Mouse (Mus musculus) cerebellum, adult 2 months (tissue): ENCODE data around the gene Ksr1. TPM values are rescaled to one million over a fixed set of nuclear protein-coding genes. Genes with fewer than 3 reads are reported as not detected.
"Not testable (repeated sequence)": the region's sequence is repeated elsewhere in the genome, so short reads cannot be mapped to it uniquely, and the experiment has no call there.

ENCODE experiments used
- DNase-seq, 2 experiments: peaks; one replicate each; pipeline ENCODE4 v3.0.0; 2021
- H3K27ac ChIP-seq: fragments of 200-500 bp; 2 replicates; pipeline ENCODE4 v1.5.1; 2012; ENCODE audit warnings: low read length, control low read depth, inconsistent platforms; ENCODE audit not compliant: insufficient read depth
- H3K27me3 ChIP-seq: fragments of 200-500 bp; 2 replicates; pipeline ENCODE4 v1.6.1; 2012; ENCODE audit warnings: inconsistent platforms, mild to moderate bottlenecking, low read length, moderate library complexity; ENCODE audit not compliant: control insufficient read depth, insufficient read depth
- H3K4me1 ChIP-seq: fragments of 200-500 bp; 2 replicates; pipeline ENCODE4 v1.6.1; 2011; ENCODE audit warnings: low read length; ENCODE audit not compliant: control insufficient read depth, insufficient read depth
- H3K4me3 ChIP-seq: fragments of 200-500 bp; replicated peaks from 2 replicates; pipeline ENCODE3; 2011; ENCODE audit warnings: mild to moderate bottlenecking, low read depth, low read length, control low read depth; ENCODE audit not compliant: insufficient read depth
- CTCF ChIP-seq: fragments of 200-500 bp; IDR thresholded peaks from 2 replicates; pipeline ENCODE4 v1.5.1; 2011; ENCODE audit warnings: low read depth, mild to moderate bottlenecking, control low read depth, low read length, moderate library complexity, borderline replicate concordance; ENCODE audit not compliant: insufficient read depth
- POLR2A ChIP-seq: fragments of 200-500 bp; IDR thresholded peaks from 2 replicates; pipeline ENCODE4 v1.6.1; 2011; ENCODE audit warnings: low read length, control low read depth, borderline replicate concordance; ENCODE audit not compliant: insufficient read depth
- WGBS: fragments of 180-500 bp; shearing (Covaris S2); methylation state at CpG from one replicate; pipeline ENCODE4 v1.1.7; 2018; 5-methylcytosine and 5-hydroxymethylcytosine counted together
- polyA plus RNA-seq: library from polyadenylated mRNA; depleted of rRNA; stranded (reverse); fragments of >200 nt; gene quantifications from 2 replicates; pipeline ENCODE4 v1.2.3, GENCODE M21; 2012

The Ksr1 gene
- polyA plus RNA-seq, 1 experiment: 23.2 TPM

DNA sequence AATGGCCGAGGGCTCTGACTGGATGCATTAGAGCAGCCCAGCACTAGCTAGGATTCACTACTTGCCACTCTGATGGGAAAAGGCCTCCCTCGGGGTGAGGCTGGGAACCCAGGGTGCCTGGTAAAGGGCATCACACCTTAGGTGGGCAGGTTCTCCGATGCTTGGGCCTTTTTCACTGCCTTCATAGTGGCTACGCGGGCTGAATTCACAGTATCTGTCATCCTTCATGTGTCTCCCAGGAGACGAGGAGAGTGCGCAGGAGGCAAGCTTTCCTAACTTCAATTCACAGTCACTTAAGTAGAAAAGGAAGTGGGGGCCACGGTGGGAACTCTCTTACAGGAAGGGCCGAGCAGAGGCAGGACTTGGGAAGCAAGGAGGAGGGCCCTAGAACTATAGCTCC is 132.4 kb downstream of the Ksr1 start:
- H3K27me3 ChIP-seq: no peaks in the 10 kb centered on the region
- H3K4me1 ChIP-seq: no peaks in the 10 kb centered on the region; the same call in 1 of the 2 replicates
- 71% methylated on average over 9 of the region's 9 CpGs for WGBS
- no peak for DNase-seq
- H3K27ac ChIP-seq: no peak overlapping the region
- TF ChIP-seq POLR2A (no peak), CTCF (no peak)
- H3K4me3 ChIP-seq: no peak overlapping the region

DNA sequence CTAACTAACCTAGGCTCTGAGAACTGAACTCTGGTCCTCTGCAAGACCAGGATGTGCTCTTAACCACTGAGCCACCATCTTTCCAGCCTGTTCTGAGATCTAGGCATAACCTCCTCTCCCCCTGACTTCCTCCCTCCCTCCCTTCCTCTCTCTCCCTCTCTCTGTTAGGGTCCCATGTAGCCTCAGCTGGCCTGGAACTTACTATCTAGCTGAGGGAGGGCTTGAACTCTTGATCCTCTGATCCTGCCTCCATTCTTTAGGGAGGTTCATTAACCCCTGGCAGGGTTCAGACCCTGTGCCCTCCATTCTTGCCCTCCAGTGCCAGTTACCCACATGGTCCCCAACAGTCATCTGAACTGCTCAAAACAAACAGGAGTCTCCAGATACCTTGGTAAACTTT is 133.2 kb downstream of the Ksr1 start:
- DNase-seq: no peak
- Histone ChIP-seq H3K4me1 (no peaks in the 10 kb centered on the region; the same call in 1 of the 2 replicates), H3K4me3 (no peak overlapping the region), H3K27me3 (no peaks in the 10 kb centered on the region), H3K27ac (no peak overlapping the region)
- no peak for TF ChIP-seq POLR2A
- TF ChIP-seq CTCF: no peak

DNA sequence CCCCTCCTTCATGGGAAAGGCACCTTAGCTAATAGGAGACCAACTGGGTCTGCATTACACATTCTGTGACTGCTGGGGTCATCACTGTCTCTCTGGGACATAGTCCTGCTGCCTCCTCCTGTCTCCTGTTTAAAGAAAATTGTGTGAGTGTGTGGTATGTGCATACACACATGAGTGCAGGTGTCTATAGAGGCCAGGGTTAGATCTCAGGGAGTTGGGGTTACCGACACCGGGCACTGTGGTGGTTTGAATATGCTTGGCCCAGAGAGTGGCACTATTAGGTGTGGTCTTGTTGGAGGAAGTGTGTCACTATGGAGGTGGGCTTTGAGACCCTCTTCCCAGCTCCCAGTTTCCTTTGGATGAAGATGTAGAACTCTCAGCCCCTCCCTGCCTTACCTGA is 133.7 kb downstream of the Ksr1 start:
- 98% methylated on average over 2 of the region's 2 CpGs for WGBS
- DNase-seq: no peak
- no peak overlapping the region for H3K27ac ChIP-seq
- no peaks in the 10 kb centered on the region for H3K27me3 ChIP-seq
- no peaks in the 10 kb centered on the region; the same call in 1 of the 2 replicates for H3K4me1 ChIP-seq
- H3K4me3 ChIP-seq: no peak overlapping the region
- TF ChIP-seq CTCF: no peak
- no peak for TF ChIP-seq POLR2A

DNA sequence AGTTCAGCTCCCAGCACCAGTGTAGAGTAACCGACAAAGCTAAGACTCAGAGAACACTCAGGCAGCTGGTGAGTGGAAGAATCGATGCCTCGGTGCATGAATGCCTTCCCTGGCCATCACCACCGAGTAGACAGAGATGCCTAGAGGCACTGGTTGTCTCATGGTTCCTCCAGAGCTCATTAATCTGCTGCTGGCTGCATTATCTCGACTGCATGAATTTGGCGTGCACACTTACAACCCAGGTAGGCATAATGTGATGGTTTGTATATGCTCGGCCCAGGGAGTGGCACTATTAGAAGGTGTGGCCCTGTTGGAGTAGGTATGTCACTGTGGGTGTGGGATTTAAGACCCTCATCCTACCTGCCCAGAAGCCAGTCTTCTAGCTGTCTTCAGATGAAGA is 137.3 kb downstream of the Ksr1 start:
- Histone ChIP-seq H3K4me1 (no peaks in the 10 kb centered on the region), H3K4me3 (no peak overlapping the region), H3K27me3 (no peaks in the 10 kb centered on the region), H3K27ac (no peak overlapping the region)
- TF ChIP-seq POLR2A (no peak), CTCF (no peak)
- no peak for DNase-seq
- 71% methylated on average over 7 of the region's 7 CpGs for WGBS

DNA sequence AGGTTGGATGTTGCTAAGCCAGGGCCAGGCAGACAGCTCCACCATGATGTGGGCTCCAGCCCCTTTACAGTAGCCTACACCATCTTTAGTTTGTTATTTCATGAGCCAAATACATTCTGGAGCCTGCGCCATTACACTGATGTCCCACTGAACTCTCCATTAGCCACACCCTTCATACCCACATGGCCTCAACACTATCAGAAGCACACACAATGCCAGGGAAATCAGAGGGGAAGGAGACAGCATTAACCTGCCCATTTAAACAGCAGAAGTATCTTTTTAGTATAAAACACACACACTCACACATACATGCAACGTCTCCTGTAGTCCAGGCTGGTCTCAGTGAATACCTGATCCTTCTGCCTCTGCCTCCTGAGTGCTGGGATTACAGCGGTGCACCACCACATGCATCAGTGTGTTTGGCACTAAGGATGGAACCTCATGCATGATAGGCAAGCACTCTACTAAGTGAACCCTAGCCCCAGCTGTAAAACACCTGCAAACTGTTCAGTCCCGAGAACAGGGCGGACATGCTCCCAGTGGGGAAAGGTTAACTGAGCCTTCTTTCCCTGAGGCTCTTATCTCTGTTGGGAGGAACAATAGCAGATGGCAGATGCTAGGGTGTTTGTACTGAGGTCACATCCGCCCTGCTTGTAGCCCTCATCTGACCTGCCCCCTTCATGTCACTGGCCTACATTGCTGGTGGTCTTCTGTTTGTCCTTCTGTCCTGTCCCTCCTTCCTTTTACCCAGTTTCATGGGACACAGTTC is 138.0 kb downstream of the Ksr1 start:
- 84% methylated on average over 6 of the region's 6 CpGs for WGBS
- Histone ChIP-seq H3K4me3 (no peak overlapping the region), H3K27me3 (no peaks in the 10 kb centered on the region), H3K27ac (no peak overlapping the region), H3K4me1 (no peaks in the 10 kb centered on the region)
- no peak for DNase-seq
- TF ChIP-seq POLR2A: no peak
- no peak for TF ChIP-seq CTCF

DNA sequence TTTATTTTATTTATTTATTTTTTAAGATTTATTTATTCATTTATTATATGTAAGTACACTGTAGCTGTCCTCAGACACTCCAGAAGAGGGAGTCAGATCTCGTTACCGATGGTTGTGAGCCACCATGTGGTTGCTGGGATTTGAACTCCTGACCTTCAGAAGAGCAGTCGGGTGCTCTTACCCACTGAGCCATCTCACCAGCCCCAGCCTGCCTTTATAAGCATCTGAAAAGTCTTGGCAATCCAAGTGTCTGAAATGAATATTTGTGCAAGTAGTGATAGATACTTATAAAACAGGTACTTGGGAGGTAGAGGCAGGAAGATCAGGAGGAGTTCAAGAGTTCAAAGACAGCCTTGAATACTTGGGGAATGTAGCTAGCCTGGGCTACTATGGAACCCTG is 138.9 kb downstream of the Ksr1 start:
- not testable (repeated sequence) for DNase-seq, H3K27me3 ChIP-seq, H3K4me3 ChIP-seq, H3K27ac ChIP-seq, H3K4me1 ChIP-seq
- 88% methylated on average over 3 of the region's 3 CpGs for WGBS

DNA sequence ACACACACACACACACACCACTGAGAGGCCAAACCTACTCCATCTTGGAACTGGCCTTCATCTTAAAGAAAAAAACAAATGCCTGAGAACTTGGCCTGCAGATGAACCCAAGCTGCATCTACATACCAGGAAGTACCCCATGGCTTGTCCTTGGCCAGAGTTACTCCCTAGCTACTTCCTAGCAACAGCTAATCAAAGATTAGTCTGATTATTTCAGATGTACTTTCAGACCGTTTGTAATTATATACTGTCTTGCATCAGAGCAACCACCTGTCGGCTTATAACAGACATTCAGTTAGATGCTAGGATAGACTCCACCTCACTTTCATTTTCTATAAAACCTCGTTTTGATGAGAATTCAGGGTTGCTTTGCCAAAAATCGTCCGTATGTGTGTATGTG is 139.8 kb downstream of the Ksr1 start:
- no peak for DNase-seq
- Histone ChIP-seq H3K27me3 (no peaks in the 10 kb centered on the region), H3K4me1 (no peaks in the 10 kb centered on the region), H3K27ac (no peak overlapping the region), H3K4me3 (no peak overlapping the region)
- WGBS: 45% methylated on average over 5 of the region's 5 CpGs
- TF ChIP-seq CTCF: no peak
- no peak for TF ChIP-seq POLR2A

DNA sequence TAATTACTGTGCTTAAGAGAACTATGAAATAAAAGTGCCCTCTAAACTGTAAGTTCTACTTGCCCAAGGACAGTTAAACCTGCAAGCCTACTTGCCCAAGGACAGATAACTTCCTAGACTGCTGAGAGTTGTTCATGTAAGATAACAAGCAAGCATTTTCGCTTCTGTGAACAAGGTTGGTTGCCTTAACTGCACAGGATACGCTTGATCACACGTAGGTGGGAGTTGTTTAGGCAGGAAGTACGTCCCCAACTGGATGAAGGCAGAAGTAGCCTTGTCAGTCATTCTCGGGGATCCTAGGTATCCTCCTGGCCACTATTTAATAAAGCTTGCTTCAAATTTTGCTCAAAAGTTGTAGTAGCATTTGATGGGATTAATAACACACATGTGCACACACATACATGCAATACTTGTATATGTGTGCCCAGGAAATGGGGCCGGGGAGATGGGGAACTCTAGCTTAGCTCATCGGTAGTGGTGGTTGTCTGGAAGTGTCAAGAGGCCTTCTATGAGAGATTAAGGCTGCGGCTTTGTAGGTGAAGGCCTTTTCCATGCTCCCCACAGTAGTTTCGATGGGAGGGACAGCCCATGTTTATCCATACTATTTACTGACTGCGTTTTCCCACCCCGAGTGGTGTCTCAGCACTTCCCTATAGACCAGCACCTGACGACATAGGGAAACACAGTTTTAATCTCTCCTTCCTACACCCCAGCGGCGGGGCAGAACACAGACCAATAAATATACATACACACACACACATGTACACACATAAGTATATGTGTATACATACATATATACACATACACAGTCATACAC is 140.4 kb downstream of the Ksr1 start:
- Histone ChIP-seq H3K27me3 (no peaks in the 10 kb centered on the region), H3K4me3 (no peak overlapping the region), H3K4me1 (no peaks in the 10 kb centered on the region), H3K27ac (no peak overlapping the region)
- TF ChIP-seq POLR2A: no peak
- no peak for TF ChIP-seq CTCF
- no peak for DNase-seq
- WGBS: 93% methylated on average over 14 of the region's 14 CpGs
